Mouse (Mus musculus) ZHBTc4 (cell line): ENCODE results near the gene Cfap99.

Source experiments
- DNase-seq: peaks from one replicate; pipeline ENCODE4 v3.0.0-alpha.2; 2011; ENCODE audit warnings: low read depth, low spot score

Gene Cfap99

DNA sequence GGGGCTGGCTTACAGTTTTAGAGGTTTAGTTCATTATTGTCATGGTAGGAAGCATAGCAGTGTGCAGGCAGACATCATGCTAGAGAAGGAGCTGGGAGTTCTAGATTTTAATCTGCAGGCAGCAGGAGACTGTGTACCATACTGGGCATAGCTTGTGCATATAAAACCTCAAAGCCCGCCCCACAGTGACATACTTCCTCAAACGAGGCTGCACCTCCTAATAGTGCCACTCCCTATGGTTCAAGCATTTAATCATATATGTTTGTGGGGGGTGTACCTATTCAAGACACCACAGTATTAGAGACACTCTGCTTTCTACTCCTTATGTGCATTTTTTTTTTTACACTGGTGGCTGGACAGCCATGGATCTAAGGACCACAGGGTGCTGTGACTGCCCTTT lies 41.7 kb downstream of the Cfap99 start:
- DNase-seq: no peak

DNA sequence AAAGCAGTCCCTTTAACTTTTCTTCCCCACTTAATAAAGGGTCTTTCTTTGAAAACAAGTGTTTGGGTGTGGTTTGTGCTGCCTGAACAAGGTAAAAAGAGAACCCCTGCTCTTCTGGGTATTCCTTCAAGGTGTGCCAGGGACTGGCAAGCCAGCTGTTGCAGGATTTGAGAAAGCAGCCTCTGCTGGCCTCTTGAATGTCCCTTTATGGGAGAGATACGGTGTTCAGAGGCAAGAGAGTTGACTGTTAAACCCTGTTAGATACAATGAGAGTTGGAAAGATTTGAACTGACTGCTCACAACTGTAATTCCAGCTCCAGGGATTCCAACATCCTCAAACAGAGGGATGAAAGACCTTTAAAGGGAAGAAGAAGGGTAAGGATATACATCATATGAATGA lies 45.7 kb downstream of the Cfap99 start:
- DNase-seq: no peak

DNA sequence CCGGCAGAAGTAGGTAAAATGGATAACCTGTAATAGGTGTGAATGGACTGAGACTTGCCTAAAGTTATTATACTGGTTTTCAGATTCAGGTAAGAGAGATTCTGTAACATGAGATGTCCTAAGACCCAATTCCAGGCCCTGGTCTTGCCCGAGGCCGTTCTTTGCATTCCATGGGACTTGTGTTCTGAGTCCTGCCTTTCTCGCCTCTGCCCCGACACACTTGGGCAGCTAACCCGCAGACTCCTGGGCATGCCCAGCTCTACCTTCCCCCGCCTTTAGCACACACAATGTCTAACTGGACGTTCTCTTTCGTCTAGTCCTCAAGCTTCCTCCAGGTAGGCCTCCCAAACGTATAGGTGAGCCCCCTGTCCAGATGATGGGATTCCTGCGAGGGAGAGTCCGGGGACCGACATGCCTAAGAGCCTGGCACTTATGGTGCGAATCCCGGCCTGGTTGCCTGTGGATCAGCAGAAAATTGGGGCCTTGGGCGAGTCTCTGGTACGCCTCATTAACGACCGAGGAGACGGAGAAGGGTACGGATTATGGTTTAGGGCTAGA lies 47.2 kb downstream of the Cfap99 start:
- DNase-seq: peak; percentile 81

DNA sequence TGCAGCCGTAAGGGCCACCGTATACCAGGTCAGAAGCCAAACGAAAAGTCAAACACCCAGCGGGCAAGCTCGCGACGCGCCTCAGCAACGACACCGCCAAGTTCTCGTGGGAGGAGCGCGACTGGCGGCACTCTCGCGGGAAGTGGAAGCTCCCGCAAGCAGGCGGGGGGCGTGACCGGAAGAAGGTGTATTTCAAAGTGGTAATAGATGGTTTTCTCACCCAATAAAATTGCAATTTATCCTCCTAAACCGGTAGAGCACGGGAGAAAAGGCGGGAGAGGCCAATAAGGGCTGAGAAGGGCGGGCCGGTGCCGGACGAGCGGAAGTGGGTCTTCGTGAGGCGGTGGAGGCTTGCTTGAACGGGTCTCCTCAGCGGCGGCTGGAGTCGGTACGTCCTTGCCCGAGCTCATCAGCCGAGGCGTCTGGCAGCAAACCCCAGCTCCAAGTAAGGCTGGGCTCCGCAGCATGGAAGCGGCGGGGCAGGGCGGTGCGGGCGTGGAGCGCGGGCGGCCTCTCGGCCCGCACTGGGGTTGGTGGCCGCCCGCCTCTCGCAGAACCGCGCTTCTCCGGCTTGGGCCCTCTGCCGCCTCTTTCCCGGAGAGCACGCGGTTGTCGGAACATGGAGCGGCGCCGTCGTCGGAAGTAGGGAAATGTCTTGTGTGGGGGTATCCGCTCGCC lies 47.8 kb downstream of the Cfap99 start, which contains the start of gene Rnf4:
Rnf4 (plus strand) TSS at position 193 of the 678 bp plus-strand sequence.
- DNase-seq: peak; percentile 99

- DNase-seq: peak; percentile 94
Observed at GRCm38 (mm10) chr5:34336775-34337450, 48.5 kb downstream of the Cfap99 start.

- no peak for DNase-seq
Observed at GRCm38 (mm10) chr5:34340246-34340645, 51.8 kb downstream of the Cfap99 start.

GRCm38 (mm10) chr5:34352084-34352631 lies 63.8 kb downstream of the Cfap99 start:
- no peak for DNase-seq

DNA sequence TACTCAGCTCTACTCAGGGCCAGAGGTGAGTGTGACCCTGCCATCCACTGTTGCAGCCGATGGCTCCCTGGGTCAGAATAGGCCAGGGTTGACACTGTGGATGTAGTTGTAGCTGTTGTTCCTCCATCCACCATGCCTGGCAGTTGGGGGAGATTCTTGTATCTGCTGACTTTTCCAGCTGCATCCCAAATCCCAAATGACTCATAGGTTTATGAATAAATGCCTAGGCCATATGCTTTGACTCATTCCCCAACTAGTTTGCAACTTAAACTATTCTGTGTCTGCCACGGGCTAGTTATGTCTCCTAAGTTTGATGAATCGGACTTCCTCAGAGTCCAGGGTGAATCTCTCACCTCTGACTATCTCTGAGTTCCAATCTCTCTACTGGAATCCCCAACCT lies 71.9 kb downstream of the Cfap99 start:
- DNase-seq: no peak

GRCm38 (mm10) chr5:34363115-34363514 lies 74.7 kb downstream of the Cfap99 start:
- no peak for DNase-seq

GRCm38 (mm10) chr5:34368551-34369290 lies 80.3 kb downstream of the Cfap99 start:
- no peak for DNase-seq

DNA sequence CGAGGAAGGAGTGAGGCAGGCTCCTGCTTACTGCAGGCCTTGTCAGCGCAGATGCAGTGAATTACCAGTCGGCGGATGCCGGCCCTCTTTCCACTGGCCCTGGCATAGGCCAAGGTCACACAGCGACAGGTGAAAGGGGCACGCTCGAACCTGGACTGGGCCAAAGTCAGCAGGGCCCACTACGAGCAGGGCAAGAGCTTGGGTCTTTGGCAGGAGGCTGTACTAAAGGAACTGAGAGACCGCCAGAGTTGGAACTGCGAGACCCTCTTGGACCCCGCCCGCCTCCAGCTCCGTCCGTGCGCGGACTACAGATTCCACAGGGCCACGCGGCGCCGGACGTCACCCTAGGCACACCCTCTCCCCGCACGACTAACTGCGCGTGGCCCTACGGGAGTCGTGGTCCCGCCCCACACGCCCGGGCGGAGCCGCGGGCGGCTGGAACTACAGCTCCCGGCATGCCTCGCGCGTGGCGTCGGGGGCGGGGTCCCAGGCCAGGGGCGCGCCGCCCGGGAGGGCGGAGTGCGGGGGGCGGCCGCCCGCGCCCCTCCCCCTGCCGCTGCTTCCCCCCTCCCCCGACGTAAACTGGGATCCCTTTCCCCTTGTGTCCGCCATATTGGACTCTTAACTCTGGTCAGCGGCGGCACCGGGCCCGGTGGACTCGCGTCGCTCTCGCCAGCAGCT lies 81.1 kb downstream of the Cfap99 start, which contains the start of gene Fam193a:
Fam193a (plus strand) TSS at position 593 of the 681 bp plus-strand sequence.
- peak; percentile 96 for DNase-seq

DNA sequence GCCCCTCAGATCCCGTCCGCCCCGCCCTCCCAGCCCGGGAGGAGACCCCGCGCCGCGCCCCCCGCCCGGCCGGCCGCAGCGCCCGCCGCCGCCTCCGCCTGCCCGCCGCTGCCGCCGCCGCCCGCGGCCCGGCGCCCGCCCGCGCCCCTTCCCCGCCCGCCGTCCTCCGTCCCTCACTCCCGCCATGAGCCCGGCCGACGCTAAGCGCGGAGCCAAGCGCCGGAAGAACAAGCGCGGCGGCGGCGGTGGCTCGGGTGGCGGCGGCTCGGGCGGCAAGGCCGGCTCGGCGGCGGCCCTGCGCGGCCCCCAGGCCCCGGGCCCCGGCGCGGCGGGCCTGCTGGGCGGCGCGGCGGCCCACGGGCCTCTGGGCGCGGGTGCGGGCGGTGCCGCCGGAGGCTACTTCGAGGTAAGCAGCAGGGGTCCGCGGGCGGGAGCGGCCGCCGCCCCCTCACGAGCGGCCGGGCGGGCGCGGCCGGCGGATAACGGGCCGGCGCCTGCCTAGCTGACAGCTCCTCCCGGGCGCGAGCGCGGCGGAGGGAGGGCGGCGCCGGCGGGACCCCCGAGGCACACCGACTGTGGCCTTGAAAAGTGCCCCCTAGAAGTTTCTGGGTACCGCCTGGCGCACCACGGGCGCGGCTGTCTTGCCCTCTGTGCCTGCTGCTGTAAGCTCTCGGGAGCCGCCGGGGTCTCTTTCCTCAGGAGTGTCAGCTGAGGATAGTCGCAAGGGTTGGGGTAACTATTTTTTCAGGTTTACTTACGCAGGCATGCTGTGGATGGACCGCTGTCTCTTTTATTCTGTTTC lies 81.8 kb downstream of the Cfap99 start:
- DNase-seq: peak; percentile 53

- no peak for DNase-seq
Observed at GRCm38 (mm10) chr5:34370840-34371239, 82.4 kb downstream of the Cfap99 start.

DNA sequence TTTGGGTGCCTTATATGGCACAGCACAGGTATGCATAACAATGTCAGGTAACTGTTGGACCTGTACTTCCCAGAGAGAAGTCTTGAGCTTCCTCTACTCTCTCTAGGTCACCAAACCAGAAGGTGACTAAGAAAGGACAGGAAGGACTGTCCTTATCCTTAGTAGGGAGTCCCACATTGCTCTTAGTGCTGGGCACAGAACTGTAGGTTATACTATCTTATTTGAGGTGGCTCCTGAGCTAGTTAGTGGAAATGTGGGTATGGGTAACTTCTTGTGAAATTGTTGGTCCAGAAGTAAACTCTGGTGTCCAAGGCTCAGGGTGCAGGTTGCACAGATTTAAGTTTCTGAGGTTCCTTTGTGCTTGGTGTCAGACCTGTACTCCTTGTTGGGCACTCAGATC lies 83.7 kb downstream of the Cfap99 start:
- no peak for DNase-seq

GRCm38 (mm10) chr5:34372541-34372940 lies 84.1 kb downstream of the Cfap99 start:
- no peak for DNase-seq
